Mouse (Mus musculus): ENCODE data around the gene Dab1.

Gene Dab1

GRCm38 (mm10) chr4:103699755-103700154, 80.6 kb downstream of the Dab1 start:
- no peak for DNase-seq (ENCODE audit: extremely low spot score, low spot score)

GRCm38 (mm10) chr4:103700392-103700791, 81.2 kb downstream of the Dab1 start:
- DNase-seq (ENCODE audit: extremely low spot score, low spot score) = no peak

- DNase-seq (ENCODE audit: extremely low spot score, low spot score) = no peak
Observed at GRCm38 (mm10) chr4:103702137-103702536, 83.0 kb downstream of the Dab1 start.

GRCm38 (mm10) chr4:103704477-103704876, 85.3 kb downstream of the Dab1 start:
- DNase-seq (ENCODE audit: extremely low spot score, low spot score) = no peak

GRCm38 (mm10) chr4:103706501-103706900, 87.3 kb downstream of the Dab1 start:
- no peak for DNase-seq (ENCODE audit: extremely low spot score, low spot score)

- no peak for DNase-seq (ENCODE audit: extremely low spot score, low spot score)
Observed at GRCm38 (mm10) chr4:103707140-103707539, 88.0 kb downstream of the Dab1 start.

- DNase-seq (ENCODE audit: extremely low spot score, low spot score) = no peak
Observed at GRCm38 (mm10) chr4:103711353-103711752, 92.2 kb downstream of the Dab1 start.

GRCm38 (mm10) chr4:103713921-103714320, 94.8 kb downstream of the Dab1 start:
- DNase-seq (ENCODE audit: extremely low spot score, low spot score) = no peak

- no peak for DNase-seq (ENCODE audit: extremely low spot score, low spot score)
Observed at GRCm38 (mm10) chr4:103714991-103715390, 95.8 kb downstream of the Dab1 start.

- DNase-seq (ENCODE audit: extremely low spot score, low spot score) = no peak
Observed at GRCm38 (mm10) chr4:103715568-103715967, 96.4 kb downstream of the Dab1 start.

- DNase-seq (ENCODE audit: extremely low spot score, low spot score) = no peak
Observed at GRCm38 (mm10) chr4:103722738-103723137, 103.6 kb downstream of the Dab1 start.

- no peak for DNase-seq (ENCODE audit: extremely low spot score, low spot score)
Observed at GRCm38 (mm10) chr4:103726486-103726885, 107.3 kb downstream of the Dab1 start.

- DNase-seq (ENCODE audit: extremely low spot score, low spot score) = no peak
Observed at GRCm38 (mm10) chr4:103737185-103737584, 118.0 kb downstream of the Dab1 start.

GRCm38 (mm10) chr4:103751249-103751855, 132.2 kb downstream of the Dab1 start:
- DNase-seq (ENCODE audit: extremely low spot score, low spot score) = no peak

- DNase-seq (ENCODE audit: extremely low spot score, low spot score) = no peak
Observed at GRCm38 (mm10) chr4:103754561-103754960, 135.4 kb downstream of the Dab1 start.

GRCm38 (mm10) chr4:103757241-103757640, 138.1 kb downstream of the Dab1 start:
- DNase-seq (ENCODE audit: extremely low spot score, low spot score) = no peak

GRCm38 (mm10) chr4:103762416-103762815, 143.3 kb downstream of the Dab1 start:
- DNase-seq (ENCODE audit: extremely low spot score, low spot score) = no peak

- DNase-seq (ENCODE audit: extremely low spot score, low spot score) = no peak
Observed at GRCm38 (mm10) chr4:103775712-103776111, 156.6 kb downstream of the Dab1 start.

- no peak for DNase-seq (ENCODE audit: extremely low spot score, low spot score)
Observed at GRCm38 (mm10) chr4:103781398-103781797, 162.2 kb downstream of the Dab1 start.

GRCm38 (mm10) chr4:103783561-103784247, 164.5 kb downstream of the Dab1 start:
- DNase-seq (ENCODE audit: extremely low spot score, low spot score) = no peak

GRCm38 (mm10) chr4:103793589-103794312, 174.6 kb downstream of the Dab1 start:
- DNase-seq (ENCODE audit: extremely low spot score, low spot score) = no peak

GRCm38 (mm10) chr4:103796416-103796815, 177.3 kb downstream of the Dab1 start:
- no peak for DNase-seq (ENCODE audit: extremely low spot score, low spot score)
